Mouse (Mus musculus) neural tube, embryonic 15.5 days (tissue): Measurements from ENCODE around the gene C2cd2. TPM values are rescaled to one million over a fixed set of nuclear protein-coding genes. Genes with fewer than 3 reads are reported as not detected.

Experiments used
- ATAC-seq: fragments of 200-750 bp; cut with Nextera tagmentation; 2 replicates; pipeline ENCODE4 v1.8.0; 2017; ENCODE audit warnings: mild to moderate bottlenecking, moderate TSS enrichment, moderate library complexity; ENCODE audit not compliant: low FRiP score
- H3K27ac ChIP-seq: fragments of 300-500 bp; sonication (generic); replicated peaks from 2 replicates; pipeline ENCODE4 v1.5.1; 2015; ENCODE audit warnings: mild to moderate bottlenecking, inconsistent platforms
- H3K27me3 ChIP-seq: fragments of 300-500 bp; sonication (generic); replicated peaks from 2 replicates; pipeline ENCODE4 v1.6.1; 2015; ENCODE audit warnings: inconsistent platforms
- H3K36me3 ChIP-seq: fragments of 300-500 bp; sonication (generic); 2 replicates; pipeline ENCODE4 v1.6.1; 2015; ENCODE audit warnings: inconsistent platforms
- H3K4me1 ChIP-seq: fragments of 300-500 bp; sonication (generic); 2 replicates; pipeline ENCODE4 v1.6.1; 2015; ENCODE audit warnings: inconsistent platforms
- H3K4me2 ChIP-seq: fragments of 300-500 bp; sonication (generic); 2 replicates; pipeline ENCODE4 v1.6.1; 2015; ENCODE audit warnings: inconsistent platforms, mild to moderate bottlenecking, moderate library complexity
- H3K4me3 ChIP-seq: fragments of 300-500 bp; sonication (generic); replicated peaks from 2 replicates; pipeline ENCODE4 v1.5.1; 2015; ENCODE audit warnings: mild to moderate bottlenecking, inconsistent platforms
- H3K9ac ChIP-seq: fragments of 300-500 bp; sonication (generic); replicated peaks from 2 replicates; pipeline ENCODE4 v1.6.1; 2015; ENCODE audit warnings: mild to moderate bottlenecking, inconsistent platforms
- H3K9me3 ChIP-seq: fragments of 300-500 bp; sonication (generic); replicated peaks from 2 replicates; pipeline ENCODE4 v1.6.1; 2016; ENCODE audit warnings: inconsistent platforms
- WGBS: fragments of 180-500 bp; shearing (Covaris S2); methylation state at CpG from one replicate; pipeline ENCODE4 v1.1.7; 2015; ENCODE audit warnings: mixed read lengths; 5-methylcytosine and 5-hydroxymethylcytosine counted together
- polyA plus RNA-seq: library from polyadenylated mRNA; unstranded; fragments of >200 nt; fragmentation: Nextera tagmentation; extraction: Ambion mirVana; gene quantifications from 2 replicates; pipeline ENCODE4 v1.2.1, GENCODE M21; 2015

Gene C2cd2
- polyA plus RNA-seq, 1 experiment from 2014 or later, result 20.6 TPM

DNA sequence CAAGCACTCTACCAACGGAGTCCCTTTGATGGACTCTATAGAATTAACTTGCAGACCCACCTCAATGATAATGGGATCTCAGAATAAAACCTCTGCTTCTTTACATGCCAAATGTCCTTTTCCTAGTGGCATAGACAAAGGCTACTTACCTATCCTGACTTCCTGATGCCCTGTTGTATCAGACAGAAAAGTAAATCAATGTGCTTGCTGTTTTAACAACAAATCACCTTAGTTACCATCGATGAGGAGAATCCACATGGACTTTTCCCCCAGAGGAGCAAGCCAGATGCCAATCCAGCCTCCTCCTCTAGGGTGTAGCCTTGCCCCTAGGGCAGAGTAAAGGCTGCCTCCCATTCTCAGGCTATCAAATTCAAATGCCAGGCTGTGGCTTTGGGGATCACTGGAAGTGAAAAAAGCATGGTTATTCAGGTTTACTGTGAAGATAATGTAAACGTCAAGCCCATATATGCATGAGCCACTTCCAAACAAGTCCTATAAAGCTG, 21.9 kb downstream of the C2cd2 start:
- H3K27ac ChIP-seq, result no peak overlapping the region
- H3K4me3 ChIP-seq, result no peak overlapping the region
- H3K4me2 ChIP-seq, result no peak overlapping the region
- no peak overlapping the region for H3K9ac ChIP-seq
- no peaks in the 10 kb centered on the region for H3K4me1 ChIP-seq
- ATAC-seq, result no peak
- H3K27me3 ChIP-seq, result no peaks in the 10 kb centered on the region
- no peaks in the 10 kb centered on the region for H3K9me3 ChIP-seq
- peaks cover 14% of the 10 kb centered on the region; the same call in 1 of the 2 replicates for H3K36me3 ChIP-seq
- 91% methylated on average over 3 of the region's 3 CpGs for WGBS

DNA sequence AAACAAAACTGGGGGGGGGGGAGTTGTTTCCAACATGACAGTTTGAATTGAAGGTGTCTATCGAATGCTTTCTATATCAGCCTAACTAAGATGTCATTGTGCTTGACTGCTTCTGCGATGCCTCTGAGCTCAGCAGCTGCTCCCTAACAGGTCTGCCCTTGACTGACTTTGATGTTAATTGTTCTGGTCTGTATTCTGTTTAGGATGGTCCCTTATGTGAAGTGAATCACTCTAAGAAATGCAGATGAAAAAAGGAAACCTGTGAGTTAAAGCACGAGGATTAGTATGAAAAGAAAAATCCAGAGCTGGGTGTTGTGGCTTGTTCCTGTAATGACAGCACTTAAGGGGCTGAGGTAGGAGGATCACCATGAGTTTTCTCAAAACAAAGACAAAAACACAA, 26.6 kb downstream of the C2cd2 start:
- no peak for ATAC-seq
- WGBS, result 83% methylated on average over 3 of the region's 3 CpGs

GRCm38 (mm10) chr16:97930231-97930630, 32.2 kb downstream of the C2cd2 start:
- no peak overlapping the region for H3K27ac ChIP-seq
- no peak overlapping the region for H3K9ac ChIP-seq
- no peak overlapping the region for H3K4me2 ChIP-seq
- no peaks in the 10 kb centered on the region for H3K36me3 ChIP-seq
- no peaks in the 10 kb centered on the region for H3K4me1 ChIP-seq
- H3K4me3 ChIP-seq, result no peak overlapping the region
- no peaks in the 10 kb centered on the region for H3K9me3 ChIP-seq
- ATAC-seq, result no peak
- H3K27me3 ChIP-seq, result no peaks in the 10 kb centered on the region

More for the DNA sequence above, 26.6 kb downstream of the C2cd2 start:
- no peak overlapping the region for H3K9ac ChIP-seq
- no peaks in the 10 kb centered on the region for H3K9me3 ChIP-seq
- no peak overlapping the region for H3K27ac ChIP-seq
- H3K4me3 ChIP-seq, result no peak overlapping the region
- H3K4me2 ChIP-seq, result no peak overlapping the region
- H3K36me3 ChIP-seq, result peaks cover 2% of the 10 kb centered on the region; the same call in 1 of the 2 replicates
- no peaks in the 10 kb centered on the region for H3K27me3 ChIP-seq
- H3K4me1 ChIP-seq, result no peaks in the 10 kb centered on the region

DNA sequence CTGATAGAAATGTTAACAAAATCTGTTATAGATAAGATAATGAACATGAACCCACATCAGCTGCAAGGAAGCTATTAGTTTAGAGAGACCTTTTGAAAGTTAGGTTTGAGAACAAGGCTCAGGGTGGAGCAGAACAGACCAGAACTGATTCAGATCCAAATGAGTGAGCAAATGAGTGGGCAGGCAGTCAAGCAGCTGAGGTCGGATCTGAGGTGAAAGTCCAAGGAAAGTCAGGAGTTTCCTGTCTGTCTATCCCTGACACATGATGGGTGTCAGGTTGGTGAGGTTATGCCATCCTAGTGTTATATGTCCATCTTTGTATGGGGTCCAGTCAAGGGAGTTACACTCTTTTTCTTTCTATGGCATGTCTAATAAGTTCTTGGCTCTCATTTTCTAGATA, 32.9 kb downstream of the C2cd2 start:
- ATAC-seq, result no peak
- H3K4me2 ChIP-seq, result no peak overlapping the region
- H3K27me3 ChIP-seq, result no peaks in the 10 kb centered on the region
- 71% methylated on average over 1 of the region's 1 CpGs for WGBS
- H3K9ac ChIP-seq, result no peak overlapping the region
- no peaks in the 10 kb centered on the region for H3K4me1 ChIP-seq
- no peaks in the 10 kb centered on the region for H3K36me3 ChIP-seq
- H3K9me3 ChIP-seq, result no peaks in the 10 kb centered on the region
- no peak overlapping the region for H3K27ac ChIP-seq
- no peak overlapping the region for H3K4me3 ChIP-seq

DNA sequence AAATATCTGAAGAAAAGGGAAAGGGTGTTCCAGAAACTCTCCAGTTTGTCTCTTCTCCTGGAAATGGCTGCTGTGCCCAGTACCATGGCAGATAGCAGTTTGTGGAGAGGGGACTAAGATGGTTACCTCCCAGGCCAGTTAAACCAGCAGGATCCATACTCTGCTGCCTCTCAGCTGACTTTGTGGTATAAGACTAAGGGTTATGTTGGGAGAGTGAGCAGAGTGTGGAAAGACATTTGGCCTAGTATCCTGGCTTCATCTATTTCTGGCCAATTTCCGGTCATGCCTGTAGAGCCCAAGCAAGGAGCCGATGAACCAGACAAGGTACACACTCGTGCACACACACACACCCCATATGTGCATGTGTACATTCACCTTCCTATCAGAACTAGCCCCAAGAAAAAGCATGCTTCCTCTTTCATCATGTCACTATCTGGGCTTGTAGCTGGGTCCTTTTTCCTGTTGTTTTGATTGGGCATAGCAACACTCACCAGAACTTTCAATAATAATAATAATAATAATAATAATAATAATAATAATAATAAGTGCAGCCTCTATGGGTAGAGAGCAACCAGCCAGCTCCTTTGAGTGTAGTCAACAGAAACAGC, 35.0 kb downstream of the C2cd2 start:
- 0 out of 2 replicates have a peak, but pooled peaks cover 5% of the 10 kb centered on the region for H3K27me3 ChIP-seq
- H3K4me1 ChIP-seq, result peaks cover 6% of the 10 kb centered on the region
- ATAC-seq, result no peak
- H3K4me3 ChIP-seq, result no peak overlapping the region
- no peak overlapping the region for H3K27ac ChIP-seq
- no peaks in the 10 kb centered on the region for H3K9me3 ChIP-seq
- 87% methylated on average over 3 of the region's 3 CpGs for WGBS
- H3K36me3 ChIP-seq, result no peaks in the 10 kb centered on the region
- H3K9ac ChIP-seq, result no peak overlapping the region
- no peak overlapping the region for H3K4me2 ChIP-seq

GRCm38 (mm10) chr16:97926381-97926780, 36.0 kb downstream of the C2cd2 start:
- H3K4me2 ChIP-seq, result no peak overlapping the region
- no peak overlapping the region for H3K4me3 ChIP-seq
- no peak overlapping the region for H3K9ac ChIP-seq
- ATAC-seq, result no peak
- WGBS, result 90% methylated on average over 9 of the region's 9 CpGs
- no peaks in the 10 kb centered on the region for H3K9me3 ChIP-seq
- no peaks in the 10 kb centered on the region for H3K36me3 ChIP-seq
- H3K27ac ChIP-seq, result no peak overlapping the region
- 0 out of 2 replicates have a peak, but pooled peaks cover 5% of the 10 kb centered on the region for H3K27me3 ChIP-seq
- H3K4me1 ChIP-seq, result peaks cover 9% of the 10 kb centered on the region

DNA sequence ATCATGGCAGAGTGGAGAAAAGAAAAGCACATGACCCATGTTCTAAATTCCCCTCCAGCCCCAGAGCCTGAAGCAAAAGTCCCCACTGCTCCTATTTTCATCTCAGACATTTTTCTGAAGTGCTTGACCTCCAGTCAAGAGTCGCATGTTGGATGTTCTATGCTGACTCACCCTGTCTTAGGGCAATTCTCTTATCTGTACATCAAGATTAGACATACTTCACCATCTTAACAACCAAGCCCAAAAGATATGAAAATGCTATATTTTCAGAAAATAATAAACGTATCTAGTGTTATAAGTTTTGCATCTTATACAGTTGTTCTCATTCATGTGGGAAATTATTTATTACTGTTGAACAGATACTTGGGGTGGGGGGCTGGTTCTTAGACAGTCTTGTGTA, 36.6 kb downstream of the C2cd2 start:
- no peaks in the 10 kb centered on the region for H3K36me3 ChIP-seq
- 87% methylated on average over 2 of the region's 2 CpGs for WGBS

GRCm38 (mm10) chr16:97923700-97924099, 38.7 kb downstream of the C2cd2 start:
- no peaks in the 10 kb centered on the region for H3K36me3 ChIP-seq
- H3K27ac ChIP-seq, result no peak overlapping the region
- H3K4me3 ChIP-seq, result no peak overlapping the region
- peaks cover 17% of the 10 kb centered on the region for H3K4me1 ChIP-seq
- no peaks in the 10 kb centered on the region for H3K9me3 ChIP-seq
- H3K4me2 ChIP-seq, result no peak overlapping the region
- H3K27me3 ChIP-seq, result 0 out of 2 replicates have a peak, but pooled peaks cover 5% of the 10 kb centered on the region
- no peak overlapping the region for H3K9ac ChIP-seq
- WGBS, result 80% methylated on average over 1 of the region's 1 CpGs
- ATAC-seq, result no peak

More for the DNA sequence above, 36.6 kb downstream of the C2cd2 start:
- no peak for ATAC-seq
- H3K9ac ChIP-seq, result no peak overlapping the region
- H3K4me1 ChIP-seq, result peaks cover 16% of the 10 kb centered on the region
- H3K4me2 ChIP-seq, result no peak overlapping the region
- no peak overlapping the region for H3K27ac ChIP-seq
- no peaks in the 10 kb centered on the region for H3K9me3 ChIP-seq
- H3K4me3 ChIP-seq, result no peak overlapping the region
- H3K27me3 ChIP-seq, result 0 out of 2 replicates have a peak, but pooled peaks cover 5% of the 10 kb centered on the region

- no peaks in the 10 kb centered on the region for H3K36me3 ChIP-seq
- no peaks in the 10 kb centered on the region for H3K9me3 ChIP-seq
- H3K27me3 ChIP-seq, result 0 out of 2 replicates have a peak, but pooled peaks cover 5% of the 10 kb centered on the region
- peak overlapping the region; percentile 75 for H3K9ac ChIP-seq
- H3K27ac ChIP-seq, result peak overlapping the region; percentile 88; the same call in 1 of the 2 replicates
- H3K4me2 ChIP-seq, result peak overlapping the region; percentile 93
- peaks cover 17% of the 10 kb centered on the region for H3K4me1 ChIP-seq
- 2% methylated on average over 9 of the region's 9 CpGs for WGBS
- peak; percentile 62 for ATAC-seq
- H3K4me3 ChIP-seq, result peak overlapping the region; percentile 86
Observed at GRCm38 (mm10) chr16:97922779-97923126, 39.6 kb downstream of the C2cd2 start.

GRCm38 (mm10) chr16:97921961-97922778, 40.2 kb downstream of the C2cd2 start:
- H3K4me2 ChIP-seq, result peak overlapping the region; percentile 93
- WGBS, result under 1% methylated on average over 71 of the region's 75 CpGs
- peak overlapping the region; percentile 75 for H3K9ac ChIP-seq
- H3K4me1 ChIP-seq, result peaks cover 17% of the 10 kb centered on the region
- H3K27me3 ChIP-seq, result 0 out of 2 replicates have a peak, but pooled peaks cover 5% of the 10 kb centered on the region
- no peaks in the 10 kb centered on the region for H3K36me3 ChIP-seq
- peak overlapping the region; percentile 88 for H3K27ac ChIP-seq
- no peaks in the 10 kb centered on the region for H3K9me3 ChIP-seq
- peak; percentile 94 for ATAC-seq
- peak overlapping the region; percentile 86 for H3K4me3 ChIP-seq

DNA sequence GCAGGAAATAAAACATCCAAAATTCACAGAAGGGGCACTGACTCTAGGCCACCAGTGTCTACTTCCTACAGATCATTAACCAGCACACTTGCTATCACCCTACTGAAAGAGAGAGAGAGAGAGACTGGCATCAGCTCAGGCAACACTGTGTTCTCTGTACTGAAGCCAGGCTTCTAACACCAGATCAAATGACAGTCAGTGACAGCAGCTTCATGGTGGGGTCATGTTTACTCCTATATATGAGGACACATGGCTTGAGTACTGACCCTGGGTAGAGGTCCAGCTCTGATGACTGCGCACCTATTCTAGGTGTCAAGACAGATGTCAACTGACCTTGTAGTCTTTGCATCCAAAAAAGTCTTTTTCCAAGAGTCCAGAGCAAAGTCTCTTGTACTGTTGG, 41.8 kb downstream of the C2cd2 start:
- no peak overlapping the region for H3K4me3 ChIP-seq
- H3K4me1 ChIP-seq, result peaks cover 17% of the 10 kb centered on the region

DNA sequence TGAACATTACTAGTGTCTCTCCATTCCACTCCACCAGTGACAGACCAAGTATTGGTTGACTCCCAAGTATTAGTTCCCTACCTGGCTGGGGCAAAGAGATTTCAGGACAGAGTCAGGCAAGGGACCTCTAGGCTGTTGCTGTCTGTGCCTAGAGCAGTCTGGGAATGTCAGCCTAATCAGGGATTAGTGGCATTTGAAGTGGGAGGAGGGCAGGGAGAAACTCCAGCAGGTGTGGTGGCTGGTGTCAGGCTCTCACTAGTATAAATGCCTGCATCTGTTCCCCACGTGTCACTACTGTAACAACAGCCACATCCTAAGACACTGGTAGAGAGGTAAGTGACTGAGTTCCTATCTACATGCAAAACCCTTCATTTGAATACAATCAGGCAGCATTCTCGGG, 42.6 kb downstream of the C2cd2 start:
- Histone ChIP-seq H3K27ac (no peak overlapping the region), H3K27me3 (0 out of 2 replicates have a peak, but pooled peaks cover 5% of the 10 kb centered on the region), H3K36me3 (no peaks in the 10 kb centered on the region), H3K9me3 (no peaks in the 10 kb centered on the region), H3K4me2 (no peak overlapping the region), H3K9ac (no peak overlapping the region), H3K4me3 (no peak overlapping the region), H3K4me1 (peaks cover 17% of the 10 kb centered on the region)
- no peak for ATAC-seq
- 43% methylated on average over 2 of the region's 2 CpGs for WGBS

More for the DNA sequence above, 41.8 kb downstream of the C2cd2 start:
- H3K4me2 ChIP-seq, result no peak overlapping the region
- no peak for ATAC-seq
- H3K36me3 ChIP-seq, result no peaks in the 10 kb centered on the region
- H3K27ac ChIP-seq, result no peak overlapping the region
- H3K9ac ChIP-seq, result no peak overlapping the region
- H3K9me3 ChIP-seq, result no peaks in the 10 kb centered on the region
- 0 out of 2 replicates have a peak, but pooled peaks cover 5% of the 10 kb centered on the region for H3K27me3 ChIP-seq
- WGBS, result 100% methylated on average over 1 of the region's 1 CpGs
